Mouse (Mus musculus) midbrain, embryonic 13.5 days (tissue): ENCODE measurements at regions not wholly inside any gene's neighbourhood (a gene's known extent, or its start where the extent isn't known, plus 50 kb on each side); places are given as distances from the start of the nearest gene placed in this dataset.
A peak's percentile ranks its signal among the peaks of the same experiment; 100 is the strongest.

Source experiments
- ATAC-seq: fragments of 200-750 bp; cut with Nextera tagmentation; 2 replicates; pipeline ENCODE4 v1.8.0; 2017; ENCODE audit warnings: mild to moderate bottlenecking, moderate TSS enrichment, moderate library complexity
- H3K27ac ChIP-seq: fragments of 300-500 bp; sonication (generic); 2 replicates; pipeline ENCODE4 v1.5.1; 2015; ENCODE audit warnings: inconsistent platforms, mild to moderate bottlenecking, moderate library complexity
- H3K27me3 ChIP-seq: fragments of 300-500 bp; sonication (generic); 2 replicates; pipeline ENCODE4 v1.6.1; 2015; ENCODE audit warnings: mild to moderate bottlenecking, inconsistent platforms
- H3K36me3 ChIP-seq: fragments of 300-500 bp; sonication (generic); 2 replicates; pipeline ENCODE4 v1.6.1; 2015; ENCODE audit warnings: mild to moderate bottlenecking, inconsistent platforms
- H3K4me1 ChIP-seq: fragments of 300-500 bp; sonication (generic); replicated peaks from 2 replicates; pipeline ENCODE4 v1.6.1; 2015; ENCODE audit warnings: inconsistent platforms
- H3K4me2 ChIP-seq: fragments of 300-500 bp; sonication (generic); replicated peaks from 2 replicates; pipeline ENCODE4 v1.6.1; 2015; ENCODE audit warnings: moderate library complexity, mild to moderate bottlenecking, inconsistent platforms
- H3K4me3 ChIP-seq: fragments of 300-500 bp; sonication (generic); replicated peaks from 2 replicates; pipeline ENCODE4 v1.5.1; 2015; ENCODE audit warnings: mild to moderate bottlenecking, inconsistent platforms
- H3K9ac ChIP-seq: fragments of 300-500 bp; sonication (generic); replicated peaks from 2 replicates; pipeline ENCODE4 v1.6.1; 2015; ENCODE audit warnings: mild to moderate bottlenecking, inconsistent platforms
- H3K9me3 ChIP-seq: fragments of 300-500 bp; sonication (generic); 2 replicates; pipeline ENCODE4 v1.6.1; 2016; ENCODE audit warnings: mild to moderate bottlenecking, inconsistent platforms
- WGBS: fragments of 180-500 bp; shearing (Covaris S2); methylation state at CpG from one replicate; pipeline ENCODE4 v1.1.7; 2015; 5-methylcytosine and 5-hydroxymethylcytosine counted together

DNA sequence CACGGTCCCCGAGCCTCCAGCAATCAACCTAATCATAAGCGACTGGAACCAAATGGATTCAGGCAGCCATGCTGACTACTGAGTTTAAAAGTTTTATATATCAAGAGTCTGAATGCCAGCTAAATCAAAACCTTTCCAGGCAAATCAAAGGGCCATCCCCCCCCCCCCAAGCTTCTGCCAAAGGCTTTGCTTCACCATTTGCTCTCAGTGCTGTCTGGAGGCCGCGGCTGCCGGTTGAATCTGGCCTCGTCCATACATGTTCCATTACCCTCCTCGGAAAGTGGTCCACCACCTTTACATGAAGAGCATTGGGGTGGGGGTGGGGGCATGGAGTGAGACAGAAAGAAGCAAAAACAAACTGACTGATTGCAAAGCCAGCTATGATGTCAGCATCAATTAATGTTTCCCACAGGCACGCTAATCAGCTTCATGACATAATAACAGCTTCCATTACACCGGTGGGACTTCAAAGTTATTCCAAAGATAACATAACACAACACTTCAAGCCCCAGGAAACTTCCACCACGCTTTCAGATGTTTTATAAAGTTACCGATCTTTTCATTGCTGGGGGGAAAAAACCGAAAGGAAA, 116.6 kb upstream of the Irx5 start:
- Histone ChIP-seq H3K9me3 (no peaks in the 10 kb centered on the region), H3K9ac (no peak overlapping the region), H3K4me1 (peaks cover 10% of the 10 kb centered on the region), H3K4me3 (no peak overlapping the region), H3K27ac (no peak overlapping the region), H3K4me2 (no peak overlapping the region), H3K36me3 (no peaks in the 10 kb centered on the region), H3K27me3 (0 out of 2 replicates have a peak, but pooled peaks cover 5% of the 10 kb centered on the region)
- ATAC-seq = no peak
- WGBS = 56% methylated on average over 13 of the region's 13 CpGs

DNA sequence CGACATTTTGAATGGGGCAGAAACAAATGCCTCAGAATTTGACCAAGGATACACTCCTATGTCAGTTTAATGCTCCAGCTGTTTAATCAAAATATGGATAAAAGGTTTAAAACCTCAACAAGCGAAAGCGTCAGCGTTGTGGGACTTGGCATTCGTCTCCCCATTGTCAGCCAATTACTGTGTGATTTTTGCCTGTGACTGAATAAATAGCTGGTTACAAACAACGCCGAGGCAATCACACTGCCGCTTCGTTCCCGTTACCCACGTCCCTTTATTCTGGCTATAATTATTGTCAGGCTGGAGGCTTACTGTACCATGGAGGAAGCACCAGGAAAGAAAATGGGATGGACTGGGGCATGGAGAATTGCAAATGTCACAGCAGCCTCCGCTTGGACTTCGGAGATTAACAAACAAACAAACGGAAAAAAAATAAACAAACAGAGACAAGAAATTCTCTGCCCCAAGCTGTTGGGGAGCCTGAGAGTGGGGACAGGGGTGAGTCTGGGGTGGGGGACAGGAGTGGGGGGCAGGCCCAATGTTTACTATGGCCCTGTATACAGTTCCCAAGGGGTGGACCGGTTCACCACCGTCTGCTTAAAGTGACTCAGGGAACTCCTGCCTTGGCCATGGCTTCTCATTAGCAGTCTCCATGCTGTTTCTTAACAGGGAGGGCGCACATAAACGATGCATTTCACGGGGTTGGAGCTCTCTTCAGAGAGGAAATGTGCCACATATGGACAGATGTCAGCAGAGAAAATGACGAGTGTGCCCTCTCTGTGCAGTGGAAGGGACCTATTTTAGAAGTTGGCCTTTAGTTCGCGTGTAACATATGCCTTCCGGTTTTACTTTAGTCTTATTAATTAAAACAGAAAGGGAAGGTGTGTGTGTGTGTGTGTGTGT, 125.8 kb upstream of the Irx5 start:
- Histone ChIP-seq H3K27me3 (no peaks in the 10 kb centered on the region), H3K9ac (no peak overlapping the region), H3K4me1 (peaks cover 14% of the 10 kb centered on the region), H3K36me3 (no peaks in the 10 kb centered on the region), H3K4me2 (peak overlapping the region; percentile 20; the same call in 1 of the 2 replicates), H3K9me3 (no peaks in the 10 kb centered on the region), H3K27ac (peak overlapping the region; percentile 54), H3K4me3 (no peak overlapping the region)
- peak; percentile 62 for ATAC-seq
- 55% methylated on average over 23 of the region's 23 CpGs for WGBS

DNA sequence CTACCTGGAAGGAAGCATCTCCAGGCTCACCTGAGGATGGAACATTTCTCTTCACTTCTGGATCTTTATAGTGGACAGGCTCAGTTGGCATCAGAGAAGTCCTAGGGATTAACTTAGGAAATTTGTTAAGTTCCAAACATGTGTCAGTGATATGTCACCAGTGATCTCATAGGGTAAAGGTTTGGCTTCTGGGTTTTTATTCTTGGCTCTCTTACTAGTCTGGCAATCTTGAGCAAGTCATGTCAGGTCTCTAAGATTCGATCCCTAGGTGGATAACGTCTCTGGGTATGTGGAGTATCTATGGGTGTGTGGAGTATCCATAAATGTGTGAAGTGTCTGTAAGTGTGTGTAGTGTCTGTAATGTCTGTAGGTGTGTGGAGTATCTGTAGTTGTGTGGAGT, 127.9 kb upstream of the Irx5 start:
- Histone ChIP-seq H3K4me2 (no peak overlapping the region), H3K36me3 (no peaks in the 10 kb centered on the region), H3K4me3 (no peak overlapping the region), H3K9ac (no peak overlapping the region), H3K27ac (no peak overlapping the region), H3K9me3 (peaks cover 6% of the 10 kb centered on the region; the same call in 1 of the 2 replicates), H3K4me1 (peaks cover 14% of the 10 kb centered on the region), H3K27me3 (no peaks in the 10 kb centered on the region)
- 93% methylated on average over 2 of the region's 2 CpGs for WGBS
- ATAC-seq = no peak

DNA sequence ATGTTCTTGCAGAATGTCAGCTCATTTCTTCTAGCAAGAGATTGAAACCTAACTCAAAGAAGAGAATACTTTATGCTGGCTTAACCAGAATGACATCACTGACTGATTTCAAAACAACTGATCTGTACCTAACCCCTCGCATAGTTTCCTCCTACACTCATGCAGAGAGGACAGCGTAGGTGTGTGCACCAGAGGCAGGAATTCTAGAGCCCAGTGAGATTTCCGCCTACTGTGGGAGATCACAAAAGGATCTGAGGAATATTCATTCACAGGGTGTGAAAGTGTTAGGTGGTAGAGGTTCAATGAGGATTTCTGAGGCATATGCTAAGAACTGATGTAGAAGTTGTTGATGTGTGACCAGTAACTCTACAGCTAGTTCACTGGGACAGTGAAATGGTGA, 132.5 kb upstream of the Irx5 start:
- WGBS = 93% methylated on average over 3 of the region's 3 CpGs
- H3K4me1 ChIP-seq = no peaks in the 10 kb centered on the region
- H3K27ac ChIP-seq = no peak overlapping the region
- no peak for ATAC-seq
- no peak overlapping the region for H3K9ac ChIP-seq
- H3K4me2 ChIP-seq = no peak overlapping the region
- H3K36me3 ChIP-seq = no peaks in the 10 kb centered on the region
- H3K27me3 ChIP-seq = no peaks in the 10 kb centered on the region
- no peak overlapping the region for H3K4me3 ChIP-seq
- peaks cover 9% of the 10 kb centered on the region for H3K9me3 ChIP-seq

DNA sequence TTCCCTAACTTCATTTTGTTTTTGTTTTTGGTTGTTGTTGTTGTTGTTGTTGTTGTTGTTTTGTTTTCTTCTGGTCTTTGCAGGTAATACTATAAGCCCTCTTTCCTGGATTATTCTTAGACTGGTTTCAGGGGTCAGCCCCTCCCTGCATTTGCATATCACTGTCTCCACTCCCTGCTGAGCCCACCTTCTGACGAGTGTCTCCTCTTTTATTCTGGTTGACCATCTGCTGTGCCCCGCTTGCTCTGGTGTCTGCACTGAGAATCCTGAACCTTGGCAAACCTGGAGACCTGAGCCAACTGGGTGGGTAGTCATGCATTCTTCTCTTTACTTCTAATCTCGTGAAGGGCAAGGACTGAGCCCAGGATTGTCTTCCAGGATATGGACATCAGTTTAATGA, 134.4 kb upstream of the Irx5 start:
- no peaks in the 10 kb centered on the region for H3K27me3 ChIP-seq
- WGBS = 44% methylated on average over 3 of the region's 3 CpGs
- no peak for ATAC-seq

DNA sequence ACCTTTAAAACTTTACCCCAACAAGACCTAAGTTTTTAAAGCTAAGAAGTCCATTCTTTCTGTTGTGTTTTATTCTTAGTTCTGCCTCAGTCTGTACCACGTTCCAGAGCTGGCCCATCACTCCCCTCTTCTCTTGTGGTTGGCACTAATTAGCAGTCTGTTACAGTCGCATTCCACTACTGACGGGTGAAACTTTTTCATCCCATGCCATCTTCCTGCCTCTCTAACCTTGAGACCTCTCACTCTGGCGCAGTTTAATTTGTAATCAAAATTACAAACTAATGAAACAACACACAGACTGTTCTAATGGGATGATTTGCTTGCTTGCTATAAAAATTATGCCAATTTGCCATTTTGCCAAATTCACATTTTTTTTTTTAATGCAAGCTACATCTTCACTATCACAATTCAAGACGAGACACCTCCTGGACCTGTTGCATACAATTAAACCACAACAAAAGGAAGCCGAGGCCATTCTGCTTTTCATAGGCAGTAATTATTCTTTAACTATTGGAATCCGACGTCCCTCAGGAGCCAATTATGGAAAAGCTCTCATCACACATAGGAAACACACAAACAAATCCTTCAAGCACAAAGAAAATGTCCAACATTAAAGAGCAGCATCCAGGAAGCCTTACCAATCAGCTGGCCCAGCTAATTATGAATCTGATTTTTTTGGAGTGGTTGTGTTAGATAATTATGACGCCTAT, 138.1 kb upstream of the Irx5 start:
- H3K27ac ChIP-seq = no peak overlapping the region
- H3K36me3 ChIP-seq = no peaks in the 10 kb centered on the region
- H3K27me3 ChIP-seq = no peaks in the 10 kb centered on the region; the same call in 1 of the 2 replicates
- H3K4me1 ChIP-seq = no peaks in the 10 kb centered on the region
- H3K9me3 ChIP-seq = peaks cover 3% of the 10 kb centered on the region; the same call in 1 of the 2 replicates
- no peak overlapping the region for H3K4me2 ChIP-seq
- ATAC-seq = no peak
- WGBS = 67% methylated on average over 9 of the region's 9 CpGs
- H3K9ac ChIP-seq = no peak overlapping the region
- no peak overlapping the region for H3K4me3 ChIP-seq

More for the DNA sequence above, 134.4 kb upstream of the Irx5 start:
- H3K9me3 ChIP-seq = peaks cover 9% of the 10 kb centered on the region
- no peak overlapping the region for H3K27ac ChIP-seq
- no peak overlapping the region for H3K4me2 ChIP-seq
- H3K4me1 ChIP-seq = no peaks in the 10 kb centered on the region
- no peak overlapping the region for H3K4me3 ChIP-seq
- H3K9ac ChIP-seq = no peak overlapping the region
- H3K36me3 ChIP-seq = no peaks in the 10 kb centered on the region

DNA sequence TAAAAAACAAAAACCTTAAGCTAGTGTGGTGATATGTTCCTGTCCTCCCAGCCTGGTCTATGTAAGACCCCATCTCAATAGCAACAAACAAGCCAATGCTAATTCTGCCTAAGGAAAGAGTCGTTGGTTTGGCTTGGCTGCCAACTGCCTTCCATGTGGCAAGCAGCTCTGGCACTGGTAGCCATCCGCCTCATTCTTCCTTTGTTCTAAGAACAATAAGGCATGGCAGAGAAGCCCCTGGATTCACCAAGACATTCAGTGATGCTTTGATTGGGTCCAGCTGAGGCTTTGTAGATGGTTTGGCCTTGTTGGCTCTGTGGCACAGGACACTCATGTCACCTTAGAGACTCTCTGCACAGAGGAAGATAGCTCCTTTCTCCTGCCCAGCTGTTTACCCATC, 139.9 kb upstream of the Irx5 start:
- no peak overlapping the region for H3K4me2 ChIP-seq
- H3K27me3 ChIP-seq = no peaks in the 10 kb centered on the region; the same call in 1 of the 2 replicates
- WGBS = 60% methylated on average over 2 of the region's 2 CpGs
- H3K27ac ChIP-seq = no peak overlapping the region
- no peaks in the 10 kb centered on the region for H3K36me3 ChIP-seq
- H3K9ac ChIP-seq = no peak overlapping the region
- no peaks in the 10 kb centered on the region for H3K9me3 ChIP-seq
- H3K4me3 ChIP-seq = no peak overlapping the region
- H3K4me1 ChIP-seq = no peaks in the 10 kb centered on the region
- ATAC-seq = no peak

DNA sequence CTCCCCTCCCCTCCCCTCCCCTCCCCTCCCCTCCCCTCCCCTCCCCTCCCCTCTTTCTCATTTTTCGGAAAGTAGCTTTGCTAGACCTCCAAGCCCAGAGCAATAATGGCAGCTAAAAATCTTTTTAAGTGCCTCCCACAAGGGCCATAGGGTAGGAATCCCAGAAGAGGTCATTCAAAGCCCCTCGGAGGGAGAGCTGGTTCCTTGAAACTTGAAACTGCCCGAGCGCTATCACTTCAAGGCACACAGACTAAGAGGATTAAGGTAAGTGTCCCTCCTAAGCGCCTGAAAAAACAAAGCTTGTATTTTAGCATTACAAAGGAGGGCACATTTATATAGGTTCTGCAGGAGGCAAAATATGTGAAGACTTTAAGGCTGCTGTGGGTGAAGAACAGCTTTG, 141.2 kb upstream of the Irx5 start:
- H3K4me2 ChIP-seq = no peak overlapping the region
- H3K4me3 ChIP-seq = no peak overlapping the region
- no peaks in the 10 kb centered on the region; the same call in 1 of the 2 replicates for H3K27me3 ChIP-seq
- WGBS = 4% methylated on average over 5 of the region's 5 CpGs
- no peaks in the 10 kb centered on the region for H3K36me3 ChIP-seq
- no peak overlapping the region for H3K9ac ChIP-seq
- ATAC-seq = no peak
- no peak overlapping the region for H3K27ac ChIP-seq
- H3K9me3 ChIP-seq = no peaks in the 10 kb centered on the region
- H3K4me1 ChIP-seq = no peaks in the 10 kb centered on the region

DNA sequence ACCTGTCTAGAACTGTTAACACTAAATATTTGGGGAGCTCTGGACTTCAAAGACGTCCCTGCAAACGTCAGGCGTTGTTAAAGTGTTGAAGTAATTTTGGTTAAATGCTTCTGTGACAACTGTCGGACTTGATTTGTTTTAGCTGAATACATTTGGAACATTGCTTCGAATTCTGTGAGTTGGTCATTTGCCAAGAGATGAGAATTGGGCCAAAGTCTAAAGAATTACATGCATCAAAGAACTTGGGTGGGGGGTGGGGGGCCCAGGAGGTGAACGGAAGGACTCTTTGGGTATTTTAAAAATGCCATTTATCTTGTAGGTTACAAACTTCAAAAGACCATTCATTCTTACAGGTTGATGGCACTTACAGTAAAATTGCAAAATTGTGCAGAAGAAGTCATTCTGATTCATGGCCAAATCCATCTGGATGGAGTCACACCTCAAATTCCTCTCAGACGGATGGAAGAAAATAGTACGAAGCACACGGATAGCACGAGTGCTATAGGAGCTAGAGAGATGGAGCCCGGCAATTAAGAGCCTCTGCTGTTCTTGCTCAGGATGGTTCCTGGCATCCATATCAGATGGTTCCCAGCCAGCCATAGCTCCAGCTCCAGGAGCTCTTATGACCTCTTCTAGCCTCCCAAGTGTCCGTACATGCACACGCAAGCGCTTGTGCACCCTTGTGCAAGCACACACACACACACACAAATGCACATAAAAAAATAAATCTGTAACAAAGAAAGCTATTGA, 144.5 kb upstream of the Irx5 start:
- no peak overlapping the region for H3K4me3 ChIP-seq
- no peaks in the 10 kb centered on the region for H3K9me3 ChIP-seq
- 84% methylated on average over 14 of the region's 14 CpGs for WGBS
- H3K4me2 ChIP-seq = no peak overlapping the region
- no peaks in the 10 kb centered on the region for H3K4me1 ChIP-seq
- H3K36me3 ChIP-seq = no peaks in the 10 kb centered on the region
- no peaks in the 10 kb centered on the region; the same call in 1 of the 2 replicates for H3K27me3 ChIP-seq
- no peak overlapping the region for H3K27ac ChIP-seq
- no peak overlapping the region for H3K9ac ChIP-seq
- ATAC-seq = no peak

DNA sequence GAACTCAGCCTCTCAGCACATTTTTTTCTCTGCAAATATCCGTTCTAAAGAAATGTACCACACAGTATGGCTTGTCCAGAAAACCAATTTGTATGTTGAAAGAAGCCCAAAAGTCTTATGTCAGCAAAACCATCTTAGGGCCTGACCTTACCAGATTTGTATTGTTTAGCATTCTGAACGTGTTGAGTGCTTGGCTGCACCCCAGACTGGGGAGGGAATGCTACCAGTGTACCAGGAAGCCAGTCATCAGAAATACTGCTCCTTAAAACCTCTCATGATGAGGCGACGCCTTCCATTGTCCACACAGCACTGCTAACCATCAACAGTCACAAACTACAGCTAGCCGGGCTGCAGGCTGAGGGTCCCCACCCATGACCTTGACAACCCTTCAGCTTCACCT, 148.3 kb upstream of the Irx5 start:
- Histone ChIP-seq H3K9ac (no peak overlapping the region), H3K27me3 (no peaks in the 10 kb centered on the region), H3K4me2 (no peak overlapping the region), H3K9me3 (no peaks in the 10 kb centered on the region), H3K36me3 (no peaks in the 10 kb centered on the region), H3K4me1 (no peaks in the 10 kb centered on the region), H3K27ac (no peak overlapping the region), H3K4me3 (no peak overlapping the region)
- 73% methylated on average over 5 of the region's 5 CpGs for WGBS
- ATAC-seq = no peak

DNA sequence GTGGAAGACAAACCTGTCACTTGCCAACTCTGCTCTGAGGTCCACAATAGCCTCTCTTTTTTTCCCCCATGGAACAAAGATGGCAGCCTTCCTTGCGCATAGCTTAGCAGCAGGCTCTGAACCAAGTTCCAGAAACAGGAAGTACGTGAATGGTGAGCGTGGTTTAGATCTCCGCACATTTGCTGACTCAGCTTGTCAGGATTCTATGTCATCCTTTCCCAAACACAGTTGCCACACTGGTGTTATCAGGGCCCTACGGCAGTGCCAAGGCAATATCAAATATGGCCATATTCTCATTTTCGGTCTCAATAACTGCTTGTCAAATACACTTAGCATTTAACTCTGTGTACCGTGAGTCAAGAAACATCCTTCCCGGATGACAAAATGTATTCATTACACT, 161.8 kb upstream of the Irx5 start:
- Histone ChIP-seq H3K27me3 (peaks cover 8% of the 10 kb centered on the region; the same call in 1 of the 2 replicates), H3K27ac (no peak overlapping the region), H3K36me3 (no peaks in the 10 kb centered on the region), H3K4me1 (0 out of 2 replicates have a peak, but pooled peaks cover 3% of the 10 kb centered on the region), H3K9ac (no peak overlapping the region), H3K9me3 (no peaks in the 10 kb centered on the region), H3K4me3 (no peak overlapping the region), H3K4me2 (no peak overlapping the region)
- 93% methylated on average over 8 of the region's 8 CpGs for WGBS
- ATAC-seq = no peak
